Mouse (Mus musculus) adrenal gland, postnatal 14 days (tissue): ENCODE data around the gene Tnfsf4. TPM values are rescaled to one million over a fixed set of nuclear protein-coding genes. Genes with fewer than 3 reads are reported as not detected.
A peak's percentile ranks its signal among the peaks of the same experiment; 100 is the strongest.

ENCODE experiments used
- DNase-seq: peaks from one replicate; pipeline ENCODE4 v3.0.0; 2021; ENCODE audit warnings: mixed read lengths
- total RNA-seq: library from RNA; stranded (reverse); gene quantifications from 2 replicates; pipeline ENCODE4 v1.2.3, GENCODE M21; 2021

The Tnfsf4 gene
- total RNA-seq, 1 experiment from 2014 or later = not detected

GRCm38 (mm10) chr1:161452250-161452649 lies 57.0 kb downstream of the Tnfsf4 start:
- DNase-seq = no peak

GRCm38 (mm10) chr1:161463388-161464085 lies 68.3 kb downstream of the Tnfsf4 start:
- DNase-seq = peak; percentile 16

Other genes starting within 250 kb of the Tnfsf4 start
- not detected in 2 replicates for gene Tex50, start 236.1 kb upstream of the Tnfsf4 start, total RNA-seq
- 401 and 414 TPM in 2 replicates for gene Prdx6, start 144.2 kb upstream of the Tnfsf4 start, total RNA-seq
- gene Tnfsf18, start 99.2 kb downstream of the Tnfsf4 start, total RNA-seq = not detected in 2 replicates